Mouse (Mus musculus): Measurements from ENCODE around the gene B230219D22Rik.

- no peak for TF ChIP-seq POLR2A (IDR thresholded peaks at IDR 0.05; ENCODE audit: borderline replicate concordance, extremely low read depth, insufficient read depth, insufficient read length, poor library complexity, severe bottlenecking)
- no peak for TF ChIP-seq CTCF (IDR thresholded peaks at IDR 0.05; ENCODE audit: borderline replicate concordance, extremely low read depth, insufficient read depth, insufficient read length)
Measured at GRCm38 (mm10) chr13:55721516-55721915, 28.6 kb downstream of the B230219D22Rik start.
